33 mouse cellular contexts compared by ENCODE assay signal in genomic region chr2:5034801-5035200, GRCm38 (mm10). TPM values are rescaled to one million over a fixed set of nuclear protein-coding genes. Genes with fewer than 3 reads are reported as not detected.
"Had no signal": no experiment of that assay in that cellular context is flagged by ENCODE, and none has a peak within 500 bp of the region (broad histone marks: within the 10 kb centered on the region; RNA-seq: fewer than 3 reads in every experiment).

No protein-coding gene starts in this region.

- ATAC-seq: hindbrain, postnatal 0 days had no signal

- H3K9me3 ChIP-seq: heart, embryonic 13.5 days; heart, embryonic 15.5 days; hindbrain, embryonic 13.5 days; hindbrain, embryonic 15.5 days; kidney, embryonic 15.5 days; limb, embryonic 13.5 days; limb, embryonic 15.5 days had no signal

- H3K9ac ChIP-seq: heart, embryonic 13.5 days; heart, embryonic 15.5 days; hindbrain, embryonic 13.5 days; hindbrain, embryonic 15.5 days; kidney, embryonic 15.5 days; limb, embryonic 13.5 days; limb, embryonic 15.5 days; liver, embryonic 14.5 days had no signal

- H3K4me2 ChIP-seq: heart, embryonic 11.5 days; heart, embryonic 13.5 days; heart, embryonic 15.5 days; hindbrain, embryonic 13.5 days; hindbrain, embryonic 15.5 days; kidney, embryonic 15.5 days; limb, embryonic 13.5 days; limb, embryonic 15.5 days had no signal

- H3K36me3 ChIP-seq: heart, embryonic 15.5 days; hindbrain, embryonic 13.5 days; hindbrain, embryonic 15.5 days; kidney, embryonic 15.5 days; limb, embryonic 13.5 days; limb, embryonic 15.5 days had no signal

- DNase-seq: gastrocnemius, postnatal 14 days; gastrocnemius, postnatal 36 days; heart, adult 11 months; heart, adult 2 months; heart, postnatal 14 days; heart, postnatal 36 days; kidney, adult 11 months; kidney, adult 2 months; kidney, adult 9 months; kidney, postnatal 14 days; kidney, postnatal 36 days; layer of hippocampus, adult 9-11 months; layer of hippocampus, postnatal 36 days; left cerebral cortex, postnatal 4 days had no signal

- H3K27me3 ChIP-seq: heart, embryonic 13.5 days; heart, embryonic 15.5 days; hindbrain, embryonic 13.5 days; hindbrain, embryonic 15.5 days; kidney, embryonic 15.5 days; limb, embryonic 13.5 days; limb, embryonic 15.5 days had no signal

- H3K4me1 ChIP-seq: hindbrain, embryonic 15.5 days; kidney, embryonic 15.5 days; limb, embryonic 13.5 days; limb, embryonic 15.5 days had no signal

- H3K27ac ChIP-seq: heart, adult 2 months; heart, embryonic 13.5 days; heart, embryonic 15.5 days; hindbrain, embryonic 13.5 days; hindbrain, embryonic 15.5 days; hindbrain, postnatal 0 days; kidney, embryonic 15.5 days; kidney, postnatal 0 days; limb, embryonic 13.5 days; limb, embryonic 15.5 days; liver, embryonic 14.5 days had no signal

- H3K4me3 ChIP-seq: heart, adult 2 months; heart, embryonic 13.5 days; heart, embryonic 15.5 days; hindbrain, embryonic 13.5 days; hindbrain, embryonic 15.5 days; kidney, embryonic 15.5 days; limb, embryonic 13.5 days; limb, embryonic 15.5 days had no signal

RNA-seq across cellular contexts. Expression of gene Mcm10, which starts 22.2 kb away (rescaled TPM):
- total RNA-seq: gastrocnemius, adult 8-10 months had no signal

RNA-seq across cellular contexts. Expression of gene Ucma, which starts 58.9 kb away (rescaled TPM):
- total RNA-seq: gastrocnemius, postnatal 36 days; heart, adult 2 months; heart, postnatal 14 days; heart, postnatal 36 days; hematopoietic stem cell, adult 5-6 weeks had no signal
- polyA plus RNA-seq: heart, embryonic 11.5 days; heart, embryonic 13.5 days; heart, postnatal 0 days; hindbrain, embryonic 11.5 days; intestine, embryonic 14.5 days; intestine, embryonic 16.5 days; kidney, adult 2 months; kidney, embryonic 15.5 days; kidney, postnatal 0 days; large intestine, adult 2 months; limb, embryonic 11.5 days; liver, embryonic 14.5 days had no signal
